Mouse (Mus musculus): ENCODE data around the gene Dmac2. TPM values are rescaled to one million over a fixed set of nuclear protein-coding genes. Genes with fewer than 3 reads are reported as not detected.

Dmac2 gene
- polyA plus RNA-seq, 1 experiment from 2014 or later, result 30.6 TPM

DNA sequence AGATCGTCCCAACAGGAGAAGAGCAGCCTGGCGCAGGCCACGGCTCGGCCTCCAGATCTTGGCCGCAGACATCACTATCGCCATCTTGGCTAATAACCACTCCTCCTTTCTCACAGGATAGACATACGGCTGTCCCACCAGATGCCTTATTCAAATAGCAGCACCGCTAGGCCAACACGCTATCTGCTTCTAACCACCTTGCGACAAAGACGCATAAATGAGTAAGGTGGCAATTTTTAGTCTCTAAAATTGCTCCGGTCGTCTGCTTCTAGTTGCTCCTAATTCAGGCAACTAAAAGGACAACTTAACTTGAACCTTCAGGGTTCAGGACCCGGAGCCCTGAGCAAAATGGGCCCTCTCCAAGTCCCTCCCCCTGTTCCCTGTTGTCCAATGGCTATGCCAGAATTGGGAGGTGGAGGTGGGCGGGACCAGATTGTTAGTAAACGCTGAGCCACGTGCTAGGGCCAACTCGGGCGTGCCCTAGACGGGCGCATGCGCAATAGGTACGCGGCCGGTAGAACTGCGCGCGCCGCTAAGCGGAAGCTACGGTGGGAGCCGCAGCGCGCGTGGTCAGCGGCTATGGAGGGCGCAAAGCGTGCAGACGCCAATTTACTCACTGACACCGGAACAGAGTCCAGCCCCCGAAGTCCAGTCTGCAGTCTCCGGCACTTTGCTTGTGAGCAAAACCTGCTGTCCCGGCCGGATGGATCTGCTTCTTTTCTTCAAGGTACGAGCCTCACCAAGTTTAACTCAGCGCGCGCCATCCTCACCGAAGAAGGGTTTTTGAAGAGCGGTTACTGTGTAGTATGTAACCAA lies 39.7 kb downstream of the Dmac2 start, which contains the start of the genes Bckdha and Exosc5:
Gene Bckdha, minus strand, starts transcription at position 325 of the 816 bp plus-strand sequence.
Gene Exosc5, plus strand, starts transcription at position 508 of the 816 bp plus-strand sequence.
- H3K36me3 ChIP-seq, result peaks cover 18% of the 10 kb centered on the region
- peaks cover 21% of the 10 kb centered on the region for H3K4me1 ChIP-seq
- ATAC-seq (ENCODE audit: insufficient number of reproducible peaks, low FRiP score, low TSS enrichment, low read depth), result peak; percentile 99
- H3K4me3 ChIP-seq, result peak within 1 kb of the TSS; percentile 78
- under 1% methylated on average over 50 of the region's 50 CpGs for WGBS
- H3K9ac ChIP-seq, result peak within 1 kb of the TSS; percentile 68
- H3K27me3 ChIP-seq, result no peaks in the 10 kb centered on the region
- peak within 1 kb of the TSS; percentile 74 for H3K4me2 ChIP-seq
- H3K9me3 ChIP-seq, result no peaks in the 10 kb centered on the region
- H3K27ac ChIP-seq, result peak within 1 kb of the TSS; percentile 82

DNA sequence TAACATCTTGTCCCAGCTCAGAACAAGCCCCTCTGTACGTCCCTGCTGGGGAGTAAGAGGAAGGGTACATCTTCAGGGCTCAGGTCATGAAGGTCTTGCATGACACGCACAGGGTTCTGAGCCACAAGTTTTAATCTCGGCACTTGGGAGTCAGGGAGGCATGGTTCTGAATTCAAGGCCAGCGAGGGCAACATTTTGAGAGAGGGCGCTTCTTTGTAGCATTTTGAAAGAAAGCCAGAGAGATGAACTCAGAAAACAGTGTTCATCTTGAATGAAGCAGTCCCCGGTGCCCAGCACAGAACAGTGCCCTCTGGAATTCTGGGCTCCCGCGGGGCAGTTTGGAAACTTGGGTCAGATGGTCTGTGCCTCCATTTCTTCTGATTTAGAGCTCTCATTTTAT lies 47.2 kb downstream of the Dmac2 start:
- no peaks in the 10 kb centered on the region for H3K9me3 ChIP-seq
- no peak overlapping the region for H3K9ac ChIP-seq
- no peak for ATAC-seq (ENCODE audit: insufficient number of reproducible peaks, low FRiP score, low TSS enrichment, low read depth)
- H3K4me1 ChIP-seq, result 0 out of 2 replicates have a peak, but pooled peaks cover 3% of the 10 kb centered on the region
- H3K27ac ChIP-seq, result no peak overlapping the region
- no peak overlapping the region for H3K4me3 ChIP-seq
- H3K36me3 ChIP-seq, result peaks cover 63% of the 10 kb centered on the region
- no peak overlapping the region for H3K4me2 ChIP-seq
- no peaks in the 10 kb centered on the region for H3K27me3 ChIP-seq
- 94% methylated on average over 8 of the region's 8 CpGs for WGBS

DNA sequence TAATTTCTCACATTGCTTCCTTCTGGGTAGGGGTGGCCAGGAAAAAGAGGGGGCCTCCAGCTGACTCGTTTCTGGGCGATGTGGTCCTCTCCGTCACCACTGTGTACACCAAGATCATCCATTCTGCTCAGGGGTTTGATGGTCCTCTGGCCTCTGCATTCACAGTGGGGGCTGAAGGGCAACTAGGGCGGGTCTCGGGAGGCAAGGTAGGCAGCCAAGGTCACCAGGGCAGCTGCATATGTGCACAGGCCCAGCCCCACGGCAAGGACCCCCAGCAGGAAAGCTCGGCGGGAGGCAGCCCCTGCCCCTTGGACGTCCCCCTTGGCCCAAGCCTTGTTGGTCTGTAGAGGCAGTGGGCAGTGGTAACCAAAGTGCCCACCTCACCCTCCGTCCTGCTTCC lies 49.9 kb downstream of the Dmac2 start:
- 0 out of 2 replicates have a peak, but pooled peaks cover 3% of the 10 kb centered on the region for H3K4me1 ChIP-seq
- peaks cover 48% of the 10 kb centered on the region for H3K36me3 ChIP-seq
- peaks cover 12% of the 10 kb centered on the region for H3K27me3 ChIP-seq
- no peak overlapping the region for H3K4me3 ChIP-seq
- no peak overlapping the region for H3K9ac ChIP-seq
- H3K4me2 ChIP-seq, result no peak overlapping the region
- ATAC-seq (ENCODE audit: insufficient number of reproducible peaks, low FRiP score, low TSS enrichment, low read depth), result no peak
- H3K27ac ChIP-seq, result no peak overlapping the region
- H3K9me3 ChIP-seq, result no peaks in the 10 kb centered on the region
- 92% methylated on average over 10 of the region's 10 CpGs for WGBS

GRCm38 (mm10) chr7:25669631-25670030 lies 50.4 kb downstream of the Dmac2 start:
- Histone ChIP-seq H3K27me3 (peaks cover 17% of the 10 kb centered on the region), H3K4me1 (peaks cover 7% of the 10 kb centered on the region), H3K4me3 (no peak overlapping the region), H3K9ac (no peak overlapping the region), H3K27ac (no peak overlapping the region), H3K4me2 (no peak overlapping the region), H3K36me3 (peaks cover 44% of the 10 kb centered on the region), H3K9me3 (no peaks in the 10 kb centered on the region)
- ATAC-seq (ENCODE audit: insufficient number of reproducible peaks, low FRiP score, low TSS enrichment, low read depth), result no peak
- WGBS, result 75% methylated on average over 9 of the region's 9 CpGs

GRCm38 (mm10) chr7:25670096-25670495 lies 50.9 kb downstream of the Dmac2 start:
- H3K4me1 ChIP-seq, result peaks cover 12% of the 10 kb centered on the region
- no peak overlapping the region for H3K4me3 ChIP-seq
- no peak overlapping the region for H3K27ac ChIP-seq
- H3K36me3 ChIP-seq, result peaks cover 39% of the 10 kb centered on the region
- no peak overlapping the region for H3K9ac ChIP-seq
- 91% methylated on average over 4 of the region's 4 CpGs for WGBS
- ATAC-seq (ENCODE audit: insufficient number of reproducible peaks, low FRiP score, low TSS enrichment, low read depth), result no peak
- no peak overlapping the region for H3K4me2 ChIP-seq
- H3K9me3 ChIP-seq, result no peaks in the 10 kb centered on the region
- H3K27me3 ChIP-seq, result peaks cover 22% of the 10 kb centered on the region

DNA sequence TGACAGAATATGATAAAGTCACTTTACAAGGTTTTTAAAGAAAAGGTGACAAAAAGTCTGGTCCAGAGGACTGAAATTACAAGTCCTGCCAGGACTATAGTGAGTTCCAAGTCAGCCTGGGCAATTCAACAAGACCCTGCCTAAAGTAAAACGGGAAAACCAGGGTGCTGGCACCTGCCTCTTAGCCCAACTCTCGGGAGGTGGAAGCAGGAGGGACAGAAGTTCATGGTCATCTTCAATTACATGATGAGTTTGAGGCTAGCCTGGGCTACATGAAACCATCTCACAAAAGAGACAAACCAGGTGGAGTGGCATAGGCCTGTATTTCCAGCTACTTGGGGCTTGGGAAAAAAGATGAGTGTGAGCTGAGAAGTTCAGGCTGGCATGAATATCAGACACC lies 52.5 kb downstream of the Dmac2 start:
- H3K4me2 ChIP-seq, result no peak overlapping the region
- H3K4me1 ChIP-seq, result peaks cover 23% of the 10 kb centered on the region
- H3K27me3 ChIP-seq, result peaks cover 28% of the 10 kb centered on the region
- 51% methylated on average over 2 of the region's 2 CpGs for WGBS
- no peak overlapping the region for H3K27ac ChIP-seq
- peaks cover 24% of the 10 kb centered on the region for H3K36me3 ChIP-seq
- H3K9ac ChIP-seq, result no peak overlapping the region
- no peak overlapping the region for H3K4me3 ChIP-seq
- ATAC-seq (ENCODE audit: insufficient number of reproducible peaks, low FRiP score, low TSS enrichment, low read depth), result no peak
- H3K9me3 ChIP-seq, result no peaks in the 10 kb centered on the region

DNA sequence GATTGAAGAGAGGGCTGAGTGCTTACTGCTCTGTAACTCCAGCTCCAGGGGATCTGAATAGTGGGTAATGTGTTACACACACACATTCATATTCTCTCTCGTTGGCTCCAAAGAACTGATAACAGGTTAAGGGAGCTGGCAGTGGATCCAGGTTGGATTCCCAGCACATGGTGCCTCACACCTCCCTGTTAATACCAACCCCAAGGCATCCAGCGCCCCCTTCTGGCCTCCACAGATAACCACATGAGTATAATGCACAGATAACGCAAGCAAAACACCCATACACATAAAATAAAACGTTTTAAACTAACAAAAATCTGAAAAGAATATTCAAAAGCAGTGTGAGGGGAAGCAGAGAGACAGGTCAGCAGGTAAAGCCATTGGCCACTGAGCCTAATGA lies 53.2 kb downstream of the Dmac2 start:
- 50% methylated on average over 4 of the region's 4 CpGs for WGBS
- H3K36me3 ChIP-seq, result peaks cover 17% of the 10 kb centered on the region
- no peak overlapping the region for H3K4me2 ChIP-seq
- no peak overlapping the region for H3K4me3 ChIP-seq
- H3K4me1 ChIP-seq, result peaks cover 26% of the 10 kb centered on the region
- ATAC-seq (ENCODE audit: insufficient number of reproducible peaks, low FRiP score, low TSS enrichment, low read depth), result no peak
- H3K27ac ChIP-seq, result no peak overlapping the region
- peaks cover 28% of the 10 kb centered on the region for H3K27me3 ChIP-seq
- no peaks in the 10 kb centered on the region for H3K9me3 ChIP-seq
- no peak overlapping the region for H3K9ac ChIP-seq

GRCm38 (mm10) chr7:25674297-25674696 lies 55.1 kb downstream of the Dmac2 start:
- Histone ChIP-seq H3K9me3 (no peaks in the 10 kb centered on the region), H3K27ac (no peak overlapping the region), H3K9ac (no peak overlapping the region), H3K4me1 (peaks cover 26% of the 10 kb centered on the region), H3K27me3 (peaks cover 28% of the 10 kb centered on the region), H3K4me2 (peak overlapping the region; percentile 62), H3K4me3 (peak overlapping the region; percentile 37), H3K36me3 (no peaks in the 10 kb centered on the region)
- ATAC-seq (ENCODE audit: insufficient number of reproducible peaks, low FRiP score, low TSS enrichment, low read depth), result no peak
- WGBS, result 19% methylated on average over 9 of the region's 9 CpGs

- Histone ChIP-seq H3K9me3 (no peaks in the 10 kb centered on the region), H3K4me1 (peaks cover 26% of the 10 kb centered on the region), H3K9ac (no peak within 1 kb of the TSS), H3K36me3 (no peaks in the 10 kb centered on the region), H3K4me2 (peak within 1 kb of the TSS; percentile 62), H3K27ac (no peak within 1 kb of the TSS), H3K4me3 (peak within 1 kb of the TSS; percentile 37), H3K27me3 (peaks cover 28% of the 10 kb centered on the region)
- WGBS, result 1% methylated on average over 29 of the region's 29 CpGs
- ATAC-seq (ENCODE audit: insufficient number of reproducible peaks, low FRiP score, low TSS enrichment, low read depth), result no peak
Observed at GRCm38 (mm10) chr7:25674719-25675300, 55.6 kb downstream of the Dmac2 start, which contains the start of gene Tmem91. Gene Tmem91, minus strand, starts transcription at chr7:25675166.

Other genes starting within 250 kb of the Dmac2 start
- gene Cnfn, start 249.7 kb upstream of the Dmac2 start, polyA plus RNA-seq (2015; fragmentation: Nextera tagmentation; extraction: Ambion mirVana), result 649 and 693 TPM in 2 replicates
- 9.2 and 11.8 TPM in 2 replicates for gene Lipe, start 220.7 kb upstream of the Dmac2 start, polyA plus RNA-seq (2015; fragmentation: Nextera tagmentation; extraction: Ambion mirVana)
- 0.20 and 0.32 TPM in 2 replicates for gene Cxcl17, start 206.5 kb upstream of the Dmac2 start, polyA plus RNA-seq (2015; fragmentation: Nextera tagmentation; extraction: Ambion mirVana)
- gene Ceacam1, start 141.8 kb upstream of the Dmac2 start, polyA plus RNA-seq (2015; fragmentation: Nextera tagmentation; extraction: Ambion mirVana), result 1.5 and 2.2 TPM in 2 replicates
- not detected in 2 replicates for gene Ceacam2, start 79.6 kb upstream of the Dmac2 start, polyA plus RNA-seq (2015; fragmentation: Nextera tagmentation; extraction: Ambion mirVana)
- not detected in 2 replicates for gene Erich4, start 3.5 kb upstream of the Dmac2 start, polyA plus RNA-seq (2015; fragmentation: Nextera tagmentation; extraction: Ambion mirVana)
- gene B3gnt8, start 7.2 kb downstream of the Dmac2 start, polyA plus RNA-seq (2015; fragmentation: Nextera tagmentation; extraction: Ambion mirVana), result 9.3 and 11.8 TPM in 2 replicates
- 59.1 and 62.5 TPM in 2 replicates for gene Bckdha, start 39.6 kb downstream of the Dmac2 start, polyA plus RNA-seq (2015; fragmentation: Nextera tagmentation; extraction: Ambion mirVana)
- gene Exosc5, start 39.8 kb downstream of the Dmac2 start, polyA plus RNA-seq (2015; fragmentation: Nextera tagmentation; extraction: Ambion mirVana), result 64.7 and 69.8 TPM in 2 replicates
- gene Tmem91, start 55.8 kb downstream of the Dmac2 start, polyA plus RNA-seq (2015; fragmentation: Nextera tagmentation; extraction: Ambion mirVana), result 3.0 TPM in 2 replicates
- 24.9 and 29.1 TPM in 2 replicates for gene B9d2, start 61.4 kb downstream of the Dmac2 start, polyA plus RNA-seq (2015; fragmentation: Nextera tagmentation; extraction: Ambion mirVana)
- gene Tgfb1, start 67.6 kb downstream of the Dmac2 start, polyA plus RNA-seq (2015; fragmentation: Nextera tagmentation; extraction: Ambion mirVana), result 2.8 and 3.8 TPM in 2 replicates
- 23.1 and 23.4 TPM in 2 replicates for gene Ccdc97, start 99.7 kb downstream of the Dmac2 start, polyA plus RNA-seq (2015; fragmentation: Nextera tagmentation; extraction: Ambion mirVana)
- 46.3 and 53.7 TPM in 2 replicates for gene Hnrnpul1, start 135.3 kb downstream of the Dmac2 start, polyA plus RNA-seq (2015; fragmentation: Nextera tagmentation; extraction: Ambion mirVana)
- 131 and 133 TPM in 2 replicates for gene Axl, start 169.3 kb downstream of the Dmac2 start, polyA plus RNA-seq (2015; fragmentation: Nextera tagmentation; extraction: Ambion mirVana)
- 3.0 and 3.9 TPM in 2 replicates for gene Cyp2s1, start 197.5 kb downstream of the Dmac2 start, polyA plus RNA-seq (2015; fragmentation: Nextera tagmentation; extraction: Ambion mirVana)